Mouse (Mus musculus) limb, embryonic 15.5 days (tissue): ENCODE results near the gene Itpkb. TPM values are rescaled to one million over a fixed set of nuclear protein-coding genes. Genes with fewer than 3 reads are reported as not detected.
"Not testable (repeated sequence)": the region's sequence is repeated elsewhere in the genome, so short reads cannot be mapped to it uniquely, and the experiment has no call there.

ENCODE experiments used
- ATAC-seq: fragments of 200-750 bp; cut with Nextera tagmentation; 2 replicates; pipeline ENCODE4 v1.8.0; 2017; ENCODE audit warnings: low read depth, moderate TSS enrichment; ENCODE audit not compliant: insufficient number of reproducible peaks, low FRiP score, low TSS enrichment
- H3K27ac ChIP-seq: fragments of 300-500 bp; sonication (generic); 2 replicates; pipeline ENCODE4 v1.5.1; 2015; ENCODE audit warnings: moderate library complexity, mild to moderate bottlenecking, inconsistent platforms
- H3K27me3 ChIP-seq: fragments of 300-500 bp; sonication (generic); 2 replicates; pipeline ENCODE4 v1.6.1; 2015; ENCODE audit warnings: inconsistent platforms
- H3K36me3 ChIP-seq: fragments of 300-500 bp; sonication (generic); 2 replicates; pipeline ENCODE4 v1.6.1; 2015; ENCODE audit warnings: inconsistent platforms
- H3K4me1 ChIP-seq: fragments of 300-500 bp; sonication (generic); 2 replicates; pipeline ENCODE4 v1.6.1; 2015; ENCODE audit warnings: inconsistent platforms
- H3K4me2 ChIP-seq: fragments of 300-500 bp; sonication (generic); 2 replicates; pipeline ENCODE4 v1.6.1; 2015; ENCODE audit warnings: mild to moderate bottlenecking, inconsistent platforms
- H3K4me3 ChIP-seq: fragments of 300-500 bp; sonication (generic); 2 replicates; pipeline ENCODE4 v1.5.1; 2015; ENCODE audit warnings: mild to moderate bottlenecking, inconsistent platforms
- H3K9ac ChIP-seq: fragments of 300-500 bp; sonication (generic); 2 replicates; pipeline ENCODE4 v1.6.1; 2015; ENCODE audit warnings: inconsistent platforms
- H3K9me3 ChIP-seq: fragments of 300-500 bp; sonication (generic); 2 replicates; pipeline ENCODE4 v1.6.1; 2016; ENCODE audit warnings: inconsistent platforms
- WGBS: fragments of 180-500 bp; shearing (Covaris S2); methylation state at CpG from one replicate; pipeline ENCODE4 v1.1.7; 2015; 5-methylcytosine and 5-hydroxymethylcytosine counted together
- polyA plus RNA-seq: library from polyadenylated mRNA; unstranded; fragments of >200 nt; fragmentation: Nextera tagmentation; extraction: Ambion mirVana; gene quantifications from 2 replicates; pipeline ENCODE4 v1.2.1, GENCODE M21; 2015

The Itpkb gene
- polyA plus RNA-seq, 1 experiment from 2014 or later: 15.1 TPM

GRCm38 (mm10) chr1:180365180-180365810 lies 35.0 kb downstream of the Itpkb start:
- H3K27ac ChIP-seq: peak overlapping the region; percentile 79
- no peaks in the 10 kb centered on the region; the same call in 1 of the 2 replicates for H3K36me3 ChIP-seq
- ATAC-seq: peak; percentile 89
- H3K9ac ChIP-seq: 0 out of 2 replicates have a peak overlapping the region, but pooled peaks have one; percentile 1
- peak overlapping the region; percentile 62 for H3K4me2 ChIP-seq
- peak overlapping the region; percentile 39 for H3K4me3 ChIP-seq
- 1% methylated on average over 29 of the region's 29 CpGs for WGBS
- no peaks in the 10 kb centered on the region for H3K9me3 ChIP-seq
- H3K27me3 ChIP-seq: no peaks in the 10 kb centered on the region
- H3K4me1 ChIP-seq: peaks cover 49% of the 10 kb centered on the region

- H3K4me2 ChIP-seq: peak overlapping the region; percentile 62
- H3K27ac ChIP-seq: peak overlapping the region; percentile 47; the same call in 1 of the 2 replicates
- no peaks in the 10 kb centered on the region; the same call in 1 of the 2 replicates for H3K36me3 ChIP-seq
- ATAC-seq: no peak
- WGBS: 70% methylated on average over 18 of the region's 18 CpGs
- H3K27me3 ChIP-seq: no peaks in the 10 kb centered on the region
- H3K9me3 ChIP-seq: no peaks in the 10 kb centered on the region
- no peak overlapping the region for H3K4me3 ChIP-seq
- no peak overlapping the region for H3K9ac ChIP-seq
- H3K4me1 ChIP-seq: peaks cover 49% of the 10 kb centered on the region
These were observed 35.9 kb downstream of the Itpkb start for GRCm38 (mm10) chr1:180365983-180366811.

- no peak overlapping the region for H3K4me2 ChIP-seq
- no peaks in the 10 kb centered on the region for H3K27me3 ChIP-seq
- no peaks in the 10 kb centered on the region for H3K9me3 ChIP-seq
- H3K4me3 ChIP-seq: no peak overlapping the region
- ATAC-seq: no peak
- H3K27ac ChIP-seq: no peak overlapping the region
- WGBS: 75% methylated on average over 3 of the region's 3 CpGs
- peaks cover 49% of the 10 kb centered on the region for H3K4me1 ChIP-seq
- no peaks in the 10 kb centered on the region; the same call in 1 of the 2 replicates for H3K36me3 ChIP-seq
- no peak overlapping the region for H3K9ac ChIP-seq
These were observed 36.8 kb downstream of the Itpkb start for GRCm38 (mm10) chr1:180367045-180367619.

GRCm38 (mm10) chr1:180367626-180368025 lies 37.3 kb downstream of the Itpkb start:
- ATAC-seq: no peak
- Histone ChIP-seq H3K27me3 (no peaks in the 10 kb centered on the region), H3K36me3 (no peaks in the 10 kb centered on the region; the same call in 1 of the 2 replicates), H3K4me3 (no peak overlapping the region), H3K27ac (no peak overlapping the region), H3K9me3 (no peaks in the 10 kb centered on the region), H3K9ac (no peak overlapping the region), H3K4me1 (peaks cover 49% of the 10 kb centered on the region), H3K4me2 (no peak overlapping the region)
- 44% methylated on average over 3 of the region's 3 CpGs for WGBS

- no peak overlapping the region for H3K4me3 ChIP-seq
- H3K9ac ChIP-seq: no peak overlapping the region
- no peak overlapping the region for H3K4me2 ChIP-seq
- no peaks in the 10 kb centered on the region; the same call in 1 of the 2 replicates for H3K36me3 ChIP-seq
- H3K4me1 ChIP-seq: peaks cover 47% of the 10 kb centered on the region
- no peak overlapping the region for H3K27ac ChIP-seq
- 80% methylated on average over 7 of the region's 7 CpGs for WGBS
- no peak for ATAC-seq
- no peaks in the 10 kb centered on the region for H3K9me3 ChIP-seq
- H3K27me3 ChIP-seq: no peaks in the 10 kb centered on the region
These were observed 37.8 kb downstream of the Itpkb start for GRCm38 (mm10) chr1:180368112-180368511.

GRCm38 (mm10) chr1:180368646-180369045 lies 38.4 kb downstream of the Itpkb start:
- ATAC-seq: no peak
- peak overlapping the region; percentile 17; the same call in 1 of the 2 replicates for H3K27ac ChIP-seq
- H3K4me3 ChIP-seq: no peak overlapping the region
- no peaks in the 10 kb centered on the region for H3K9me3 ChIP-seq
- H3K36me3 ChIP-seq: peaks cover under 1% of the 10 kb centered on the region; the same call in 1 of the 2 replicates
- H3K4me1 ChIP-seq: peaks cover 49% of the 10 kb centered on the region
- H3K27me3 ChIP-seq: no peaks in the 10 kb centered on the region
- 70% methylated on average over 9 of the region's 9 CpGs for WGBS
- no peak overlapping the region for H3K4me2 ChIP-seq
- no peak overlapping the region for H3K9ac ChIP-seq

GRCm38 (mm10) chr1:180370858-180371652 lies 40.8 kb downstream of the Itpkb start:
- H3K4me3 ChIP-seq: no peak overlapping the region
- H3K4me2 ChIP-seq: no peak overlapping the region
- H3K36me3 ChIP-seq: peaks cover 3% of the 10 kb centered on the region; the same call in 1 of the 2 replicates
- H3K9ac ChIP-seq: no peak overlapping the region
- no peaks in the 10 kb centered on the region for H3K27me3 ChIP-seq
- no peak overlapping the region for H3K27ac ChIP-seq
- H3K9me3 ChIP-seq: no peaks in the 10 kb centered on the region
- WGBS: 80% methylated on average over 10 of the region's 10 CpGs
- no peak for ATAC-seq
- peaks cover 49% of the 10 kb centered on the region for H3K4me1 ChIP-seq

GRCm38 (mm10) chr1:180372258-180372657 lies 42.0 kb downstream of the Itpkb start:
- WGBS: 82% methylated on average over 5 of the region's 5 CpGs

GRCm38 (mm10) chr1:180376598-180376997 lies 46.3 kb downstream of the Itpkb start:
- Histone ChIP-seq H3K9me3 (no peaks in the 10 kb centered on the region), H3K4me1 (peaks cover 45% of the 10 kb centered on the region), H3K27me3 (no peaks in the 10 kb centered on the region), H3K27ac (no peak overlapping the region), H3K4me2 (no peak overlapping the region), H3K36me3 (0 out of 2 replicates have a peak, but pooled peaks cover 3% of the 10 kb centered on the region), H3K4me3 (no peak overlapping the region), H3K9ac (no peak overlapping the region)
- WGBS: 61% methylated on average over 7 of the region's 7 CpGs
- no peak for ATAC-seq

More at GRCm38 (mm10) chr1:180372258-180372657, 42.0 kb downstream of the Itpkb start:
- H3K4me2 ChIP-seq, H3K9me3 ChIP-seq, H3K4me3 ChIP-seq, H3K9ac ChIP-seq, H3K27ac ChIP-seq, ATAC-seq, H3K27me3 ChIP-seq, H3K36me3 ChIP-seq: not testable (repeated sequence)
- H3K4me1 ChIP-seq: peaks cover 47% of the 10 kb centered on the region

GRCm38 (mm10) chr1:180379559-180379958 lies 49.3 kb downstream of the Itpkb start:
- Histone ChIP-seq H3K27ac (no peak overlapping the region), H3K36me3 (no peaks in the 10 kb centered on the region), H3K27me3 (no peaks in the 10 kb centered on the region), H3K9ac (no peak overlapping the region), H3K4me2 (no peak overlapping the region), H3K9me3 (no peaks in the 10 kb centered on the region), H3K4me3 (no peak overlapping the region), H3K4me1 (peaks cover 49% of the 10 kb centered on the region)
- no peak for ATAC-seq
- WGBS: 61% methylated on average over 3 of the region's 3 CpGs

GRCm38 (mm10) chr1:180382358-180382757 lies 52.1 kb downstream of the Itpkb start:
- no peaks in the 10 kb centered on the region for H3K9me3 ChIP-seq
- H3K4me2 ChIP-seq: no peak overlapping the region
- no peaks in the 10 kb centered on the region for H3K36me3 ChIP-seq
- H3K27ac ChIP-seq: no peak overlapping the region
- no peak overlapping the region for H3K4me3 ChIP-seq
- peaks cover 49% of the 10 kb centered on the region for H3K4me1 ChIP-seq
- no peaks in the 10 kb centered on the region for H3K27me3 ChIP-seq
- H3K9ac ChIP-seq: no peak overlapping the region
- WGBS: 56% methylated on average over 8 of the region's 8 CpGs
- ATAC-seq: no peak
